Mouse (Mus musculus) heart, postnatal 0 days (tissue): Measurements from ENCODE around the gene Spsb1. TPM values are rescaled to one million over a fixed set of nuclear protein-coding genes. Genes with fewer than 3 reads are reported as not detected.

ENCODE experiments used
- ATAC-seq: fragments of 200-750 bp; cut with Nextera tagmentation; 2 replicates; pipeline ENCODE4 v1.8.0; 2017; ENCODE audit warnings: low read depth, moderate number of reproducible peaks, moderate library complexity; ENCODE audit not compliant: insufficient read depth
- DNase-seq: peaks from one replicate; pipeline ENCODE4 v3.0.0-alpha.2; 2016; ENCODE audit warnings: low spot score
- H3K27ac ChIP-seq: fragments of 300-500 bp; sonication (generic); 2 replicates; pipeline ENCODE4 v1.5.1; 2014; ENCODE audit warnings: low read depth, mild to moderate bottlenecking
- H3K27me3 ChIP-seq: fragments of 300-500 bp; sonication (generic); 2 replicates; pipeline ENCODE4 v1.6.1; 2014; ENCODE audit warnings: low read length, mixed read lengths; ENCODE audit not compliant: control insufficient read depth, insufficient read depth
- H3K36me3 ChIP-seq: fragments of 300-500 bp; sonication (generic); replicated peaks from 2 replicates; pipeline ENCODE4 v1.6.1; 2014; ENCODE audit warnings: low read length, mixed read lengths; ENCODE audit not compliant: control insufficient read depth, insufficient read depth
- H3K4me1 ChIP-seq: fragments of 300-500 bp; sonication (generic); 2 replicates; pipeline ENCODE4 v1.6.1; 2014; ENCODE audit warnings: antibody characterized with exemption; ENCODE audit not compliant: control insufficient read depth, insufficient read depth
- H3K4me2 ChIP-seq: fragments of 300-500 bp; sonication (generic); 2 replicates; pipeline ENCODE4 v1.6.1; 2014; ENCODE audit warnings: low read depth, mild to moderate bottlenecking, low read length, moderate library complexity
- H3K4me3 ChIP-seq: fragments of 300-500 bp; sonication (generic); 2 replicates; pipeline ENCODE4 v1.5.1; 2014; ENCODE audit warnings: low read depth, low read length
- H3K9ac ChIP-seq: fragments of 300-500 bp; sonication (generic); replicated peaks from 2 replicates; pipeline ENCODE4 v1.6.1; 2014; ENCODE audit warnings: low read depth, low read length, mixed read lengths
- H3K9me3 ChIP-seq: fragments of 300-500 bp; sonication (generic); replicated peaks from 2 replicates; pipeline ENCODE4 v1.6.1; 2016; ENCODE audit warnings: low read length; ENCODE audit not compliant: control insufficient read depth
- CTCF ChIP-seq: IDR thresholded peaks from 2 replicates; pipeline ENCODE4 v1.5.1; 2016; ENCODE audit warnings: antibody characterized with exemption, control low read depth, low read depth
- EP300 ChIP-seq: IDR thresholded peaks from 2 replicates; pipeline ENCODE4 v1.6.1; 2016; ENCODE audit warnings: antibody characterized with exemption, low read depth
- WGBS: fragments of 180-500 bp; shearing (Covaris S2); extraction: QIAGEN DNeasy Blood & Tissue Kit; methylation state at CpG from one replicate; pipeline ENCODE4 v1.1.7; 2014; 5-methylcytosine and 5-hydroxymethylcytosine counted together
- polyA plus RNA-seq: library from polyadenylated mRNA; unstranded; fragments of >200 nt; fragmentation: Nextera tagmentation; extraction: Ambion mirVana; gene quantifications from 2 replicates; pipeline ENCODE4 v1.2.1, GENCODE M21; 2015
- total RNA-seq: library from RNA; depleted of rRNA; stranded (reverse); fragments of >200 nt; gene quantifications from 2 replicates; pipeline ENCODE4 v1.2.3, GENCODE M21; 2014; ENCODE audit warnings: low replicate concordance

Spsb1 gene
- total and polyA plus RNA-seq, 2 experiments from 2014 or later = 13.2 to 15.2 TPM

- Histone ChIP-seq H3K9ac (no peak overlapping the region), H3K4me3 (no peak overlapping the region), H3K9me3 (no peaks in the 10 kb centered on the region), H3K27ac (no peak overlapping the region), H3K4me2 (no peak overlapping the region), H3K36me3 (no peaks in the 10 kb centered on the region), H3K4me1 (peaks cover 8% of the 10 kb centered on the region; the same call in 1 of the 2 replicates), H3K27me3 (no peaks in the 10 kb centered on the region)
- DNase-seq = no peak
- no peak for TF ChIP-seq CTCF
- no peak for TF ChIP-seq EP300
- WGBS = 64% methylated on average over 4 of the region's 4 CpGs
- ATAC-seq = no peak
Observed at GRCm38 (mm10) chr4:149912451-149912850, 42.4 kb downstream of the Spsb1 start.

GRCm38 (mm10) chr4:149910558-149910957 lies 44.3 kb downstream of the Spsb1 start:
- Histone ChIP-seq H3K4me2 (no peak overlapping the region), H3K9ac (no peak overlapping the region), H3K27ac (no peak overlapping the region), H3K4me1 (no peaks in the 10 kb centered on the region), H3K4me3 (no peak overlapping the region), H3K9me3 (no peaks in the 10 kb centered on the region), H3K36me3 (peaks cover 15% of the 10 kb centered on the region), H3K27me3 (no peaks in the 10 kb centered on the region)
- TF ChIP-seq CTCF = no peak
- TF ChIP-seq EP300 = no peak
- ATAC-seq = no peak
- no peak for DNase-seq
- whole genome bisulfite sequencing = 87% methylated on average over 4 of the region's 4 CpGs

- H3K4me2 ChIP-seq = no peak overlapping the region
- WGBS = 85% methylated on average over 13 of the region's 13 CpGs
- H3K4me3 ChIP-seq = no peak overlapping the region
- ATAC-seq = no peak
- H3K4me1 ChIP-seq = no peaks in the 10 kb centered on the region
- DNase-seq = no peak
- no peak overlapping the region for H3K27ac ChIP-seq
- TF ChIP-seq EP300 (no peak), CTCF (no peak)
- H3K9ac ChIP-seq = no peak overlapping the region
- no peaks in the 10 kb centered on the region for H3K9me3 ChIP-seq
- H3K27me3 ChIP-seq = no peaks in the 10 kb centered on the region
- peaks cover 23% of the 10 kb centered on the region for H3K36me3 ChIP-seq
Observed at GRCm38 (mm10) chr4:149909551-149909950, 45.3 kb downstream of the Spsb1 start.

GRCm38 (mm10) chr4:149908923-149909322 lies 45.9 kb downstream of the Spsb1 start:
- Histone ChIP-seq H3K9ac (no peak overlapping the region), H3K36me3 (peaks cover 23% of the 10 kb centered on the region), H3K4me1 (no peaks in the 10 kb centered on the region), H3K27me3 (no peaks in the 10 kb centered on the region), H3K27ac (no peak overlapping the region), H3K9me3 (no peaks in the 10 kb centered on the region), H3K4me2 (no peak overlapping the region), H3K4me3 (no peak overlapping the region)
- DNase-seq (no peak), ATAC-seq (no peak)
- TF ChIP-seq CTCF (no peak), EP300 (no peak)
- WGBS = 78% methylated on average over 7 of the region's 7 CpGs

- Histone ChIP-seq H3K4me3 (no peak overlapping the region), H3K9me3 (no peaks in the 10 kb centered on the region), H3K4me2 (no peak overlapping the region), H3K36me3 (peaks cover 23% of the 10 kb centered on the region), H3K4me1 (peaks cover 9% of the 10 kb centered on the region; the same call in 1 of the 2 replicates), H3K27ac (no peak overlapping the region), H3K27me3 (no peaks in the 10 kb centered on the region), H3K9ac (no peak overlapping the region)
- WGBS = 63% methylated on average over 7 of the region's 7 CpGs
- DNase-seq = no peak
- no peak for ATAC-seq
- no peak for TF ChIP-seq CTCF
- no peak for TF ChIP-seq EP300
Observed at GRCm38 (mm10) chr4:149907656-149908055, 47.2 kb downstream of the Spsb1 start.

GRCm38 (mm10) chr4:149906921-149907320 lies 47.9 kb downstream of the Spsb1 start:
- no peak for DNase-seq
- no peak for TF ChIP-seq CTCF
- TF ChIP-seq EP300 = no peak
- no peak overlapping the region for H3K4me3 ChIP-seq
- WGBS = 80% methylated on average over 13 of the region's 13 CpGs
- H3K4me1 ChIP-seq = peaks cover 9% of the 10 kb centered on the region; the same call in 1 of the 2 replicates
- H3K9ac ChIP-seq = no peak overlapping the region
- no peak overlapping the region for H3K27ac ChIP-seq
- no peak for ATAC-seq
- peaks cover 23% of the 10 kb centered on the region for H3K36me3 ChIP-seq
- no peak overlapping the region for H3K4me2 ChIP-seq
- H3K27me3 ChIP-seq = no peaks in the 10 kb centered on the region
- no peaks in the 10 kb centered on the region for H3K9me3 ChIP-seq
